Mouse (Mus musculus): ENCODE measurements around the gene Alox8.

GRCm38 (mm10) chr11:69156800-69157199 lies 40.8 kb downstream of the Alox8 start, which contains the start of gene Alox12b:
- no peak for TF ChIP-seq CTCF (IDR thresholded peaks at IDR 0.05; ENCODE audit: extremely low read depth, insufficient read depth, insufficient read length, insufficient replicate concordance)
- no peak for TF ChIP-seq POLR2A (IDR thresholded peaks at IDR 0.05; ENCODE audit: low read depth, low read length)

Data from spleen, adult 2 months (tissue).